Mouse (Mus musculus): ENCODE measurements around the gene Ppp1r14d.

DNA sequence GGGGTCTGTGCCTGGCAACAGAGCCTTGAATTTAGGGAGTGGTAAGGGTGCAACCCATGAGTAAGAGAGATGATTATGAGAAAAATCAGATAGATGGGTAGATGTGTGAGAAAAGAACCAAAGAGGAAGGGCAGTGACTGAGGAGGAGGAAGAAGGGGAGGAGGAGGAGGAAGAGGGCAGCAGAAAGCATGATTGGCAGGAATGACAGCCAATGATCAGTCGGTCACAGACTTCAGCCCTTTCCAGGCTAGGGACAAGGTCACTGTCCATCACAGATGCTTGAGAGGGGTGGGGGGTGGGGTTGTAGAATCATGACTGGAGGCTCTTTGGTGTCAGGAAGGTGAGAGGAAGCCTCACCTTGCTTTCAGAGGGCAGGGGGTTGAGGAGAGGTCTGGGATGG, 30.8 kb upstream of the Ppp1r14d start:
- TF ChIP-seq POLR2A (IDR thresholded peaks at IDR 0.05; ENCODE audit: control insufficient read depth, low read depth, low read length) (no peak), CTCF (IDR thresholded peaks at IDR 0.05; ENCODE audit: control insufficient read depth, insufficient read depth, insufficient replicate concordance, low read depth, low read length) (no peak)

All from testis, adult 2 months (tissue).